Mouse (Mus musculus) left cerebral cortex, adult 8-10 months (tissue): ENCODE data around the gene Slc16a14. TPM values are rescaled to one million over a fixed set of nuclear protein-coding genes. Genes with fewer than 3 reads are reported as not detected.
"Not testable (repeated sequence)": the region's sequence is repeated elsewhere in the genome, so short reads cannot be mapped to it uniquely, and the experiment has no call there.

Experiments used
- DNase-seq, 2 experiments: peaks; one replicate each; pipeline ENCODE4 v3.0.0; 2022; ENCODE audit warnings: low spot score in 2 of 2
- total RNA-seq, 4 experiments: library from RNA; stranded (reverse); gene quantifications; 2 replicates each; pipeline ENCODE4 v1.2.4; 2022

Gene Slc16a14
- total RNA-seq = 10 to 100 TPM; 10.3 to 15.1 (median 13.1) TPM

DNA sequence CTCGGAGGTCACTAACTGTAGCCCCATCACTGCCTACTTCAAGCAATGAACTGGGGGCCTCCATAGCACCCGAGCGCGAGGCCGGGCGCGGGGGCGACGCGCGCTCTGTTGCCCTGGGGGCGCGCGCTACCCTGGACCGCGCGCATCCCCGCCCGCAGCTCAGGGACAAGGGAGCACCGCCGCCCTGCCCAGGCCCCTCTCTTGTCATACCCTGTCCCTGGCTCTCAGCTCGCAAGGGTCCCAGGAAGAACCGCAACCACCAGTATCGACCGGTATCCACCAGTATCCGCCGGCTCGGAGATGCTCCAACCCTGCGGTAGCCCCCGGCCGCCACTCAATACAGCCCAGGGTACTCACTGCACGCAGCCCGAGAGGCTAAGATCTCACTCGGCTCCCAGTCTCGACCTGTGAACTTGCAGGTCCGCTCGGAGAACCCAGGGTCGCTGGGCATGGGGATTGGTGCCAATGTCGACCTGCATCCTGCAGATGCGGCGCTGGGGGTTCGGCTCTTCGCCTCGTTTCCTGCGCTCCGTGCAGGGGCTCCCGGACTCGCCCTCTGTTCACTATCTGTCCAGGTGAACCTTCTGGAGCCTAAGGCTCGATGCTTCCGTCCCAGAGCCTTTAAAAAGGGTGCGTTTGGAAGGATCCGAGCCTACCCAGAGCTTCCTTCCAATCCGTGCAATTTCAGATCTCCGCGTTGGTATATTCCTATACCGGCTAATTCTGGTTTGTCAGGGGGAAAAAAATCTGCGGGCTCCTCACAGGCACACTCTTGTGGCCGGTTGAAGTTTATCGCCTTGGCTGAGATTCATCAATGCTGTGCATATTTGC is at the start of gene Slc16a14:
TSS of gene Slc16a14 (minus strand) at position 632 of the 831 bp plus-strand sequence.
- peak; percentile 47 to 49 for DNase-seq

DNA sequence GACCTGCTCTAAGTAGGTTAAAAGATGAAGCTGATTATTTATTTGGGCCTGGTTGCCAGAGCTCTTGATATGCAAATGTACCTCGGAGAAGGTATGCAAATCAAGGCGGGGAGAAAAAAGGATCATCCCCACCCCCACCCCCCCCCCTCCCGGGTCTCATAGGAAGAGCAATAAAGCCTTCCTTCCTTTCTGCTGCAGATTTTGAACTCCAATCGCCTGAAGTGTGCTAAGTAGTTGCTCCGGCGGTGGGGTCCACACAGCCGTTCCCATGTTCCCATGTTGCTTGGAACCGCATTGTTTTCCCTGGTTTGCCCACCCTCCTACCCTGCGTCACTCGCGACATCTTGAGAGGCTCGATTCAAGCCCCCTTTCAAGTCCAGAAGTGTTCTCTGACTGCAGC is 26.8 kb upstream of the Slc16a14 start:
- not testable (repeated sequence) for DNase-seq

DNA sequence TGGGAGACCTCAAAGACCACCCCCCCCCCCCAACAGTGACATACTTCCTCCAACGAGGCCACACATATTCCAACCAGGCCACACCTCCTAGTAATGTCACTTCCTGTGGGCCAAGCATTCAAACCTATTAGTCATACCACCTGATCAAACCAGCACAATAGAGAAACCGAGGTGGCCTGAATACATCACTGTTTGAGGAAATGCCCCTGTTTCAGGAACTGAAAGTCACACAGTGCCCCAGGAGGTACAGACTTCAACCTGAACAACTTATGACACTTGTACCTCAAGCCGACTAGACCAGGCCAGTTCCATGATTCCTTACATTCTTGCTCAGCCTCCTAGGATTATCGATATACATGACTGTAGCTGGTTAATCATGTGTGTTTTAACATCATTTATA is 22.8 kb upstream of the Slc16a14 start:
- not testable (repeated sequence) for DNase-seq

DNA sequence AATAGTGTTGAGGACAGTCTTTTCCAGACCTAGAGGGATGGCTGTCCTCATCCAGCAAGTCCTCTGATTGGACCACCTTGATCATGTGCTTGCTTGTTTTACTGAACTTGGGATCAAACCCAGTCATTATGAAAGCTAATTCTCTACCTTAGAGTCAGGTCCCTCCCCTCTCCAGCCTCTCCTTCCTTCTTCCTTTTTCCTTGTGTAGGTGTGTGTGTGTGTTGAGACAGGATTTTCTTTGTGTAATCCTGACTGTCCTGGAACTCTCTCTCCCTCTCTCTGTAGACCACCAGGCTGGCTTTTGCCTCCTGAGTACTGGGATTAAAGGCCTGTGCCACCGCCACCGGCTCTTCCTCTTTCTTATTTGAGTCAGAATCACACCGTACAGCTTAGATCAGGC is 21.8 kb upstream of the Slc16a14 start:
- DNase-seq = not testable (repeated sequence)

DNA sequence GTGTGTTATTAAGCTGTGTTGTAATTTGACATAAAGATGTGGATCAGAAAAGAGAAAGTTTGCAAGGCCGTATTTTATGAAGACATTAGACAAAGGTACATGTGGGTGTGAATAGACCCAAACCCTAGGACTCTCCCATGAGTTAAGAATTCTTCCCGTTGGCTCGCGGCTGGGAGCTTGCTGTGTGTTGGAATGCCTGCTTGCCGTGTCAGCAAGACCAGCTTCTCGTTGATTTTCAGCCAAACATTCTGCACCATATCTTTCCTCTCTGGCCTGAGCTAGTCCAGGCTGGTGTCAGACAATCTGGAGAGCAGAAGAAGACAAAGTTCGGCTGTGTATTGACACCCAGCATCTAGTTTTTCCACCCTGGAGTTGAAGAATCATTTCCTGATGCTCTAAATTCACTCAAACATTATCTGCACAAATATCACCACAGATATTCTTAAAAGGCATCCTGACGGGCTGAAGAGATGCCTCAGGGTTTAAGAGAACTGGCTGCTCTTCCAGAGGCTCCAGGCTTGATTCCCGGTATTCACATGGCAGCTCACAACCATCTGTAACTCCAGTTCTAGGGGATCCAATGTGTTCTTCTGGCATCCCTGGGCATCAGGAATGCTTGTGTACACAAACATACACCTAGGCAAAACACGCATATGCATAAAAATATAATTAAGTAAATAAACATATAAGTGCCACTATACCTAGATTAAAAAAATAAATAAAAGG is 17.7 kb upstream of the Slc16a14 start:
- DNase-seq = no peak

DNA sequence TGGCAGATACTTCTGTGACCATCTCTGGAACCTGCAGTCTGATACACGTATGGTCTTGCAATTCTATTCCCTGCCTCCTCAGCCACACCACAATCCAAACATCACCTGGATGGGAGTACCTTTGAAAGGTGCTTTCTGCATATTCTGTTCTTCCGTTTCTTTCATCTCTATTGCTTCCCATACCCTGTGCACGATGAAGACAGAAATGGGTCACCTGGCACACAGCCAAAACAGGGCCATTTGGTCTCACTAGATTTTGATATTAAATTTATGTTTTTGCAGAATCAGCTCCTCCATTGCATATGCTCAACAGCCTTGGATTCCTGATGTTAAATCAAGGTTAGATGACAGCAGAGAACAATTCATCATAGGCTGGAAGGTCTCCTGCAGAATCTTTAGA is 16.6 kb upstream of the Slc16a14 start:
- no peak for DNase-seq

DNA sequence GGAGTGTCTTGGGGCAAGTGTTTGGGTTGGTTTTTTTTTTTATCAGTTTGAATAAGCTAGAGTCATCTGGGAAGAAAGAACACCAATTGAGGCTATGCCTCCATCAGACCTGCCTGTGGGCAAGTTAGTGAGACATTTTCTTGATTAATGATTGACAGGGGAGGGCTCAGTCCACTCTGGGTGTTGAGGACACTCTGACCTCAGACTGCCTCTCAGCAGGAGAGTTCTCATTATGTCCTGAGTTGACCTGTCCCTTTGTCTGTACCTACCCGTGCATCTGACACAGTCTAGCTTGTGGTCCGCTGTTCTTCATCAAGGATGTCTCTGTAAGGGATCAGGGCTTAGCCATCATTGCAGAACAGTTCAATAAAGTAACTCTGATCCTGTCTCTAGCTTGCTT is 12.5 kb upstream of the Slc16a14 start:
- DNase-seq = no peak

DNA sequence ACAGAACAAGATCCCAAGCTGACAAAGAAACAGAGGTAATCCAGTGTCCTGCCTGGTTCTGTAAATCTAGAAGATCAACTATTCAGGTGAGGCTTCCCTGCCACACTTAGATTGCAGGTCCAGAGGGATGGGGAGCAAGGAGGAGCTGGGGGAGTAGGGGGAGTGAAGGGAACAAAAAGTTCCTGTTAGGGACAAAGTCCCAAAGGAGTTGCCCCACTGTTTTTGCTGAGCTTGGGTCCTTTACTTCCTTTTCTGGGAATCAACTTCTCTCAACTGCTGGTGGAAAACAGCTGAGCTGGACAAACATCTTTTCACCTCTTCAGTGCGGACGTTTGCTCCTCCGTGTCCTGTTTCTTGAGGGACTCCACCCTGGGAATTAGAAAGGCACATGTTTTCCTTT is 11.0 kb upstream of the Slc16a14 start:
- DNase-seq = no peak

DNA sequence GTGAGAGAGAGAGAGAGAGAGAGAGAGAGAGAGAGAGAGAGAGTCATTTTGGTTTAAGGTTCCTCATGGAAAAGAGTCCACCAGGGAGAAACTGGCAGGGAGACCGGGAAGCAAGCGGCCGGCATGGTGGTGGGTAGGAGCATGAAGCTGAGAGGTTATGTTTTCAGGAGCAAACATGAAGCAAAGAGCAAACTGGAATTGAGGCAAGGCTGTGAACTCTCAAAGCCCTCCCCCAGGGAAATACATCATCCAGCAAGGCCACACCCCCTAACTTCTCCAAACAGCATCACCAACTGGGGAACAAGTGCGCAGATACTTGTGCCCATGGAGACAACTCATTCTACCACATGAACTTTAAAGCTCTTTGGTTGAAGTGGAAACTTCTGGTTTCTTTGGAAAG is 8.6 kb upstream of the Slc16a14 start:
- no peak for DNase-seq

DNA sequence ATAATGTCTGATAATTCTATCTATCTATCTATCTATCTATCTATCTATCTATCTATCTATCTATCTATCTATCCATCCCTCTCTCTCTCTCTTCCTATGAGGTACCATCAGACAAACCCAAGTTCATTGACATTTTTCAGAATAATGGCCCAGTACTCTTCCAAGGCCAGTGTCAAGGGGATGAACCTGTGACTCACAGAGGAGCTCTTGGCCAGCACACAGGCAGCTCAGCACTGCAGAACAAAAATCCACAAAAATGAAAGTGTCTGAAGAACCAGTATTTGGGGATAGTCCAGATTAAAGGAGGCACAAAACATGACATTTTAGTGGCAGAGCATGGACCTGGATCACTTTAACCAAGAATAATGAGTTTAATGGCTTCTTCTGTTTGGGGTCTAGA is 7.7 kb upstream of the Slc16a14 start:
- DNase-seq = no peak

DNA sequence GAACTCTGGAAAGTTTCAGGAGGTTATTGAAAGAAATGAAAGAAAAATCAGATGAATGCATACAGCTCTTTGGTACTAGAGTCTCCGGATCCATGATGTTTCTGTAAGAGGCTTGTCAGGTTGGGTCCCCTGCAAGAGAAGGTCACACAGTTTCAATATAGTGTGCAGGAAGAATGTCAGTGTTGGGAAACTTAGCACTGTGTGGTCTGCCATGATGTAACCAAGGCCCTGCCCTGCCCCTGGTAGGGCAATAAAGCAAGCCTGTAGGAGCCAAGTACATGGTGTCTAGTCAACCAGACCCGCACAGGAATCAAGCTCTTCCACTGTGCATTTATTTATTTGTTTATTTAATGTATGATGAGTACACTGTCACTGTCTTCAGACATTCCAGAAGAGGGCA is 5.4 kb upstream of the Slc16a14 start:
- no peak for DNase-seq

DNA sequence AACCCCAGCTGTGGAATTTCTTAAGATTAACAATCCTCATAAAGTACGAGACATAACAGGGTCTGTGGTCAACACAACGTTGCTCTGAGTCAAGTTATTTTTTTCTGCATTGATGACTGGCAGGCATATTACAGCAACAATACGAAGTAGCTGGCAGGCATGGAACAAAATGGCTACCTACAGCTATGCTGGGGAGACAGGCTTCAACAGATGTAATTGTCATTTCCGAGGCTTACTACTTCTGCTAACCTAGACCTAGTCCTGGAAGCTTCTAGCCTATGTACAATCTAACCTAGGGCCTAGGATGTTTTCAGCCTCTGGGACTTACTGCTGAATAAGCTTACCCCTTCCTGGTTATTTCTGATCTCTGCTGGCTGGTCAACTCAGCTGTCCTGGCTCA is 4.5 kb upstream of the Slc16a14 start:
- DNase-seq = no peak

DNA sequence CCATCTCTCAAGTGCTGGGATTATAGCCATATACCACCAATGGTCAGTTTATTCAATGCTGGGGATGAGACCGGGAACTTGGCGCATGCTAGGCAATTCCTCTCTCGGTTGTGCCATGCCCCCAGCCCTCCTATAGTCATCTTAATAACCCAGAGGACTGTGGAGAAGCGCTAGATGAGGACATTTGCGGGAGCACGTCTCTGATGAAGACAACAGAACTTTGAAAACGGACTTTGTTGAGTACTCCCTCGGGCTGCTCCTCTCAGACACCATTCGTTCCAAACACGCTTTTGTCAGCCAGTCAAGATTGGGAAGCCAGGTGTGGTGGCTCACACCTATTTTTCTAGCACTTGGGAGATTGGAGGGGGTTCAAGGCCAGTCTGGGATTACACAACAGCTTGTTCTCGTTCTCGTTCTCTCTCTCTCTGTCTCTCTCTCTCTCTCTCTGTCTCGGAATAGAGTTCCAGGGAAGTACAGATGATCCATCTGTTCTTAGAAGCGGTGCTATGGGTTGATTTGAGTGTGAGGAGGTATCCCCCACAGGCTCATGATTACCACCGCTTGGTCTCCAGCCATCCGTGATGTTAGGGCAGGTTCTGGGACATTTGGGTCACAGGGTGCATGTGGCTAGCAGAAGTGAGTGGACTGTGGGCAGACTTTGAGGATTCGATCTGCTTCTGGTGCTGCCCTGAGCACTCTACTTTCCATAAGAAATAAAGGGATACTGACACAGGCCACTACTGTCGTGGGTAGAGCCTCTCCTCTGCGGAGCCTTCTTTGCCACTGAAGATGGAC is 2.0 kb upstream of the Slc16a14 start:
- DNase-seq = no peak

DNA sequence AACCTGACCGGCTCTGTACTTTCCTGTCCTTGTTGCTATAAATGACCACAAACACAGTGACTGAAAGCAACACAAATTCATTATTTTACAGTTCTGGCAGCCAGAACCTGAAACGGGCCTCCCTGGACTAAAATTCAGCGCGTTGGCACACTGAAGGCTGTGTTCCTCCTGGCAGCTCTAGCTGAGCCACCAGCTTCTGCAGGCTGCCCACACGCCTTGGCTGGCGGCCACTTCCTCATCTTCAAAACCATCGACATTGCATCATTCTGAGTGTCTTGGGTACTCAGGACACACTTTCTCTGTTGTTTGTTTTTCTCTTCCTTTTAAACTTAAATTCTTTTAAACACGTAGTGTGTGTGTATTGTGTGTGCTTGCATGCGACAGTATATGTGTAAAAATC is 734 bp upstream of the Slc16a14 start:
- DNase-seq = peak; percentile 61 to 93

DNA sequence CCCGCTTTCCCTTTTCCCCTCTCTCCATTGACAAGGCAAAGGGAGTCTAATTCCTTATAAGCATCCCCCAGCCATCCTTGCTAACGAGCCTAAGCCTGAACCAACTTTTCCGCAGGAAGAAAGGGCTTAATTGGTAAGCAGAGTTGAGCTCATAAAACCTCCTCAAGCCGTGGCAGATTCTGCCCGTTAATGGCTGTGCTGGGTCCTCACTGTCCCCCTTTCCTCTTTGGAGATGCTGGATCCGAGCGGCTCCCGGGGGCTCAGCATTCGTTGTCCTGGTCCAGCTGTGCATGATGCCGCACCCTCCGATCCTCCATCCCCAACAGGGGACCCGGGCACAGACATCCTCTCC is 807 bp downstream of the Slc16a14 start:
- peak in 1 of 2 experiments; percentile 37 for DNase-seq

DNA sequence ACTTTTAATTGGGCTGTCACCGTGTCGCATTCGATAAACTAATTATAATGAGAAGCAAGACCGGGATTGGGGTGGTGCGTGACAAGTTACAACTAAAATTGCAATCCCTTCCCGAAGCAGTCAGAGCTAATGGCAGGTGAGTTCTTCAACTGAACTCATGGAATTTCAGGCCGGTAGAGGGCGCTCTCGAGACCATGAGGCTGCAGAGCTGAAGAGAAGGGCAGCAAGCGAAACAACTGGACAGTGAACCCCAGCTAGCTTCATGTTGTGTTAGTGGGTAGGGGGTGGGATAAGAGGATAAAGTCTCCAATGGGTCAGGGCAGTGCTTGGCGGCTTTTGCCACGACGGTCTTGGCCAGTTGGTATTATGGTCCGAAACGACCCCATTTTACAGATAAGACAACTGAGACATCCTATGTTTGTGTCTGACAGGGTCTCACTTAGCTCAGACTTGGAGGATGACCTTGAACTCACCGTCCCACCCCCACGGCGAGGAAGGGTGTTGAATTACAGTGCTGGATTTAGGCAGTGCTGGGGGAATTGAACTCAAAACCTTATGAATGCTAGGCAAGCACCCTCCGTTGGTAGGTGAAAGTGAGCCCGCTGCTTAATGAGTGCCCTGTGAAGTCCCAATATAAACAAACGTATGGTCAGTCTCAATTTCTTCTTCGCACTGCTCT is 1.3 kb downstream of the Slc16a14 start:
- peak; percentile 60 to 76 for DNase-seq

DNA sequence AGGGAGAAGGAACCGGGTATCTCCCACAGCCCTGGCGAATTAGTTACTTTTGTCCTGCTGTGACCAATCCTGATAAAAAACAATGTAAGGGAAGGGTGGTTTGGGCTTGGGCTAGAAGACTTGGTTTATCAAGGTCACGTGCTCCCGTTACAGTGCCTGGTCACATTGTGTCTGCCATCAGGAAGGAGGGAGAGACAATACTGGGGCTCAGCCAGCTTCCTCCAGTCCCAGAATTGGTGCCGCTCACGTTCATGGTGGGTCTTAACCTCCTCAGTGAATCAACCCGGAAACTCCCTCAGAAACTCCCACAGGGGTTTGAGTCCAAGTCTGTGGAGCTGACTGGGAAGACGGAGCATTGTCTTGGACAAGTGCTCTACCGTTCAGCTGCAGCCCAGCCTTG is 9.3 kb downstream of the Slc16a14 start:
- no peak for DNase-seq

DNA sequence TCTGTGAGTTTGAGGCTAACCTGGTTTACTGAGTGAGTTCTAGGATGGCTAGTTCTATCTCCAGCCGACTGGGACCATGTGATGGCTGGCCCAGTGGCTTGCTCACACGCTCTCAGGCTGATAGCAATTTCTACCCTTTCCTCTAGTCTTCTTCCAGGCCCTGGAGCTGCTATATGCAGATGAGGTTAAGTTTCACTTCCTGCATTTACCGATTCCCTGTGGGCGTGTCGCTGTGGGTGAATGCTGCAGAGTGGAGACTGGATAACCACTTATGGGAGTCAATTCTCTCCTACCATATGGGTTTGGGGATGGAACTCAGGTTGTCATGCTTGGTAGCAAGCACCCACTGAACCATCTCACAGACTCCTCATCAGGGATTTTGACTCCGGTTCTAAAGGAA is 10.8 kb downstream of the Slc16a14 start:
- no peak for DNase-seq

DNA sequence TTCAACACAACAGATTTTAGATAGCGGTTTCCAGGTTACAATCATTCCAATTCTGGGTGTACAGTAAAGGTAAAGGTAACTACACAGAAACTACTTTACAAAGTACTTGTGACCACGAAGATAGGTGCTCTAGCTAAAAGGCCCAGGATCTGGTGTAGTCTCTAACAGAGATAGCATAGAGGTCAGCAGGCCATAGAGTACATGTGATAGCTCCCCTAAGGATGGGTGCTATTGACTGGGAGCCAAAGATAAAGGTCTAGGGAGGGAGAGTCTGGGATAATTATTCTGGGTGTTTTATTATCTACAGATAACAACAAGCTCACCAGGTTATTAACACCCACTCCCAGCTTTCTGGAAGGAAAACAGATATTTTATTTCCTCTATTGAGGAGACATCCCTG is 11.5 kb downstream of the Slc16a14 start:
- no peak for DNase-seq

DNA sequence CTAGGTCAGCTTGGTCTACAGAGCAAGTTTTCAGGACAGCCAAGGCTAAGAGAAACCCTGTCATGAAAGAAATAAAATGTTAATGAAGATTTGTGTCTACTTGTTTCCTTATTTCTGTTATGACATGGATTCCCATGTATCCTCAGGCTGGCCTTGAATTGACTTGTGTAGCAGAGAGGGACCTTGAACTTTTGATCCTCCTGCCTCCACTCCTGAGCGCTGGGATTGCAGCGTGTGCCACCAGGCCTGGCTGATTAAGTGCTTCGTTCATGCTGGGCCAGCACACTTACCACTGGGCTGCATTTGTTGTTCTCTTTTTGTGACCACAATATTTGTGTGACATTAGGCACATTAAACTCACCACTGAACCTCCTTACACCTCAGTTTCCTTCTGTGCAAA is 16.1 kb downstream of the Slc16a14 start:
- DNase-seq = no peak

DNA sequence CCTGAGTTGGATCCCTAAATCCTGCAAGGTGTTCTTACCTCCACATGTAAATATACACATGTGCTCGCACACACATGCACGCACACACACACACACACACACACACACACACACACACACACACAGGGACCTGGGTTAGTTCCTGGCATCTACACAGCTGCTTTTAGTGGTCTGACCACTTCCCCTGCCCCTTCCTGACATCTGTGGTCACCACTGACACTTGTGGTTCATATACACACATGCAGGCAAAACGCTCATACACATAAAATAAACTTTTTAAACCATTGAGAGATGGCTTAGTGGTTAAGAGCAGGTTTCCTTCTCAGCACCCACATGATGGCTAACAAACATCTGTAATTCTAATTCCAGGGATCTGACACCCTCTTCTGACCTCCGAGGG is 19.9 kb downstream of the Slc16a14 start:
- no peak for DNase-seq

DNA sequence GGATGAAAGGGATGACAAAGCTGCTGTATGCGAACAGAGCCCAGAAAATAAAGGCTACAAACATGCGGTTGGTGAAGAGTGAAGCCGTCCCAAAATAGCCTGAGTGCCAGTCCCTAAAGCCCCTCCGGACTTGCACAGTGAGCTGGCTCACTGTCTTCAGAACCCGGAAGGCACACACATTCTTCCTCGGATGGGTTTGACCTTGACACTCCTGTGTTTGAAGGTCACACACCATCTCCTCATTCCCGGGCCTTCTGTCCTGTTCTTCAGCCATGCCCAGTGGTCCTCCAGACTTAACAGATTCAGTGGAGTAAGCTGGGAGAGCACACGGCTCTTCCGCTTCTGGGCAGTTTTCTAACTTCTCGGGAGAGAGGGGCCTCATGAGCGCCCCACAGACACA is 22.4 kb downstream of the Slc16a14 start:
- DNase-seq = no peak
